Mouse (Mus musculus) heart, postnatal 4 days (tissue): ENCODE data around the gene Cela3b. TPM values are rescaled to one million over a fixed set of nuclear protein-coding genes. Genes with fewer than 3 reads are reported as not detected.
"Not testable (repeated sequence)": the region's sequence is repeated elsewhere in the genome, so short reads cannot be mapped to it uniquely, and the experiment has no call there.

ENCODE experiments used
- DNase-seq: peaks from one replicate; pipeline ENCODE4 v3.0.0; 2021
- total RNA-seq, 2 experiments: library from RNA; stranded (reverse); gene quantifications; 2 replicates each; pipeline ENCODE4 v1.2.3; 2021

Gene Cela3b
- total RNA-seq, 2 experiments from 2014 or later, result not detected

GRCm38 (mm10) chr4:137461217-137461616 is 30.9 kb upstream of the Cela3b start:
- no peak for DNase-seq

GRCm38 (mm10) chr4:137460676-137461075 is 30.3 kb upstream of the Cela3b start:
- DNase-seq, result no peak

GRCm38 (mm10) chr4:137458861-137459260 is 28.5 kb upstream of the Cela3b start:
- no peak for DNase-seq

GRCm38 (mm10) chr4:137458310-137458709 is 28.0 kb upstream of the Cela3b start:
- no peak for DNase-seq

- DNase-seq, result no peak
Observed at GRCm38 (mm10) chr4:137457292-137457691, 27.0 kb upstream of the Cela3b start.

- DNase-seq, result no peak
Observed at GRCm38 (mm10) chr4:137456581-137456980, 26.2 kb upstream of the Cela3b start.

GRCm38 (mm10) chr4:137454582-137454981 is 24.2 kb upstream of the Cela3b start:
- no peak for DNase-seq

GRCm38 (mm10) chr4:137453234-137453767 is 23.0 kb upstream of the Cela3b start, which contains the start of gene 1700013G24Rik:
Gene 1700013G24Rik (plus strand): TSS chr4:137453284.
- DNase-seq, result no peak

GRCm38 (mm10) chr4:137452190-137452589 is 21.9 kb upstream of the Cela3b start:
- no peak for DNase-seq

- peak; percentile 53 for DNase-seq
Observed at GRCm38 (mm10) chr4:137449715-137450114, 19.4 kb upstream of the Cela3b start.

GRCm38 (mm10) chr4:137449132-137449531 is 18.8 kb upstream of the Cela3b start:
- no peak for DNase-seq

GRCm38 (mm10) chr4:137448641-137449040 is 18.3 kb upstream of the Cela3b start:
- no peak for DNase-seq

- peak; percentile 83 for DNase-seq
Observed at GRCm38 (mm10) chr4:137448197-137448596, 17.9 kb upstream of the Cela3b start.

- DNase-seq, result peak; percentile 43
Observed at GRCm38 (mm10) chr4:137447363-137448196, 17.2 kb upstream of the Cela3b start.

- no peak for DNase-seq
Observed at GRCm38 (mm10) chr4:137445881-137446280, 15.5 kb upstream of the Cela3b start.

- peak; percentile 88 for DNase-seq
Observed at GRCm38 (mm10) chr4:137443625-137444024, 13.3 kb upstream of the Cela3b start.

- no peak for DNase-seq
Observed at GRCm38 (mm10) chr4:137441332-137441731, 11.0 kb upstream of the Cela3b start.

- DNase-seq, result no peak
Observed at GRCm38 (mm10) chr4:137438842-137439241, 8.5 kb upstream of the Cela3b start.

- DNase-seq, result no peak
Observed at GRCm38 (mm10) chr4:137436979-137437669, 6.8 kb upstream of the Cela3b start.

- DNase-seq, result not testable (repeated sequence)
Observed at GRCm38 (mm10) chr4:137432700-137433550, 2.6 kb upstream of the Cela3b start.

GRCm38 (mm10) chr4:137417712-137418564 is 12.4 kb downstream of the Cela3b start:
- no peak for DNase-seq
